Mouse (Mus musculus): ENCODE results near the gene Smim5. TPM values are rescaled to one million over a fixed set of nuclear protein-coding genes. Genes with fewer than 3 reads are reported as not detected.

The Smim5 gene
- not detected for polyA plus RNA-seq (2014; fragmentation: Illumina TruSeq; extraction: RNeasy Lipid Tissue Mini Kit (QIAGEN cat#74804))

GRCm38 (mm10) chr11:115899486-115900266 is at the start of gene Smim5:
Gene Smim5, plus strand, starts transcription at chr11:115899966.

GRCm38 (mm10) chr11:115858354-115858753 is 41.4 kb upstream of the Smim5 start, which contains the start of gene Myo15b:
Gene Myo15b, plus strand, starts transcription at chr11:115858406.

GRCm38 (mm10) chr11:115911632-115912376 is 12.0 kb downstream of the Smim5 start, which contains the start of gene Smim6:
Gene Smim6, plus strand, starts transcription at chr11:115912017.

GRCm38 (mm10) chr11:115933108-115933746 is 33.5 kb downstream of the Smim5 start, which contains the start of the genes Sap30bp and Recql5:
Gene Sap30bp, plus strand, starts transcription at chr11:115933282.
Gene Recql5, minus strand, starts transcription at chr11:115933477.

Other genes starting within 250 kb of the Smim5 start
- gene Grb2, start 191.4 kb upstream of the Smim5 start, polyA plus RNA-seq (2014; fragmentation: Illumina TruSeq; extraction: RNeasy Lipid Tissue Mini Kit (QIAGEN cat#74804)), result 115 TPM
- 1.1 TPM for gene Tmem94, start 134.5 kb upstream of the Smim5 start, polyA plus RNA-seq (2014; fragmentation: Illumina TruSeq; extraction: RNeasy Lipid Tissue Mini Kit (QIAGEN cat#74804))
- 0.51 TPM for gene Caskin2, start 86.3 kb upstream of the Smim5 start, polyA plus RNA-seq (2014; fragmentation: Illumina TruSeq; extraction: RNeasy Lipid Tissue Mini Kit (QIAGEN cat#74804))
- gene Tsen54, start 85.2 kb upstream of the Smim5 start, polyA plus RNA-seq (2014; fragmentation: Illumina TruSeq; extraction: RNeasy Lipid Tissue Mini Kit (QIAGEN cat#74804)), result not detected
- gene Llgl2, start 75.9 kb upstream of the Smim5 start, polyA plus RNA-seq (2014; fragmentation: Illumina TruSeq; extraction: RNeasy Lipid Tissue Mini Kit (QIAGEN cat#74804)), result 2.3 TPM
- not detected for gene Myo15b, start 41.6 kb upstream of the Smim5 start, polyA plus RNA-seq (2014; fragmentation: Illumina TruSeq; extraction: RNeasy Lipid Tissue Mini Kit (QIAGEN cat#74804))
- not detected for gene Smim6, start 12.1 kb downstream of the Smim5 start, polyA plus RNA-seq (2014; fragmentation: Illumina TruSeq; extraction: RNeasy Lipid Tissue Mini Kit (QIAGEN cat#74804))
- 12.8 TPM for gene Sap30bp, start 33.3 kb downstream of the Smim5 start, polyA plus RNA-seq (2014; fragmentation: Illumina TruSeq; extraction: RNeasy Lipid Tissue Mini Kit (QIAGEN cat#74804))
- 1.7 TPM for gene Recql5, start 33.5 kb downstream of the Smim5 start, polyA plus RNA-seq (2014; fragmentation: Illumina TruSeq; extraction: RNeasy Lipid Tissue Mini Kit (QIAGEN cat#74804))
- not detected for gene Itgb4, start 74.7 kb downstream of the Smim5 start, polyA plus RNA-seq (2014; fragmentation: Illumina TruSeq; extraction: RNeasy Lipid Tissue Mini Kit (QIAGEN cat#74804))
- gene Galk1, start 112.8 kb downstream of the Smim5 start, polyA plus RNA-seq (2014; fragmentation: Illumina TruSeq; extraction: RNeasy Lipid Tissue Mini Kit (QIAGEN cat#74804)), result not detected
- 1,980 TPM for gene H3f3b, start 128.0 kb downstream of the Smim5 start, polyA plus RNA-seq (2014; fragmentation: Illumina TruSeq; extraction: RNeasy Lipid Tissue Mini Kit (QIAGEN cat#74804))
- 2.9 TPM for gene Unk, start 130.4 kb downstream of the Smim5 start, polyA plus RNA-seq (2014; fragmentation: Illumina TruSeq; extraction: RNeasy Lipid Tissue Mini Kit (QIAGEN cat#74804))
- 0.23 TPM for gene Unc13d, start 178.0 kb downstream of the Smim5 start, polyA plus RNA-seq (2014; fragmentation: Illumina TruSeq; extraction: RNeasy Lipid Tissue Mini Kit (QIAGEN cat#74804))
- 15.5 TPM for gene Wbp2, start 187.0 kb downstream of the Smim5 start, polyA plus RNA-seq (2014; fragmentation: Illumina TruSeq; extraction: RNeasy Lipid Tissue Mini Kit (QIAGEN cat#74804))
- not detected for gene Trim47, start 227.2 kb downstream of the Smim5 start, polyA plus RNA-seq (2014; fragmentation: Illumina TruSeq; extraction: RNeasy Lipid Tissue Mini Kit (QIAGEN cat#74804))
- 4.9 TPM for gene Trim65, start 231.2 kb downstream of the Smim5 start, polyA plus RNA-seq (2014; fragmentation: Illumina TruSeq; extraction: RNeasy Lipid Tissue Mini Kit (QIAGEN cat#74804))
- gene Mrpl38, start 238.9 kb downstream of the Smim5 start, polyA plus RNA-seq (2014; fragmentation: Illumina TruSeq; extraction: RNeasy Lipid Tissue Mini Kit (QIAGEN cat#74804)), result 1.3 TPM